ENCODE assay signal across 32 mouse cellular contexts in the genomic region with DNA sequence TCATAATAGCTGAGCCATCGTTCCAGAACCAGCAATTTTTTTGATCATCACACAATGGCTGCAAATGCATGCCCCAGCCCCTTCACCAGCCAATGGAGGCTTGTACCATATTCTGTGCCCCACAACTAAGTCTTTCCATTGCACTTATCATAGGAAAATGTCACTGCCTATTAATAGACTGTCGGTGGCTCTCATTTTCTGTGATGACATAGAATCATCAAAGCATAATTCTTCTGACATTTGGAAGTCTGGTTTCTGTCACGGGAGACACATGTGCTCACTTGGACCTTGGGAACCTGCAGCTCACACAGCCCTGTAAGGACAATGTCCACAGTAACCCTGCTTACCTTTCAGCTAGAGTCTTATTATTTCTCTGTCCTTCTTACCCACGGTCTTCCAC. TPM values are rescaled to one million over a fixed set of nuclear protein-coding genes. Genes with fewer than 3 reads are reported as not detected.
A peak's percentile ranks its signal among the peaks of the same experiment; 100 is the strongest.
DNase-seq lines count a peak whose midpoint lies in the region; ATAC-seq and TF ChIP-seq lines count a peak whose summit lies in the region.
"Had no signal": no experiment of that assay in that cellular context is flagged by ENCODE, and none has a peak within 500 bp of the region (broad histone marks: within the 10 kb centered on the region; RNA-seq: fewer than 3 reads in every experiment).

No protein-coding gene starts in this region.

- no peak for DNase-seq in forebrain, postnatal 0 days
- DNase-seq in heart, adult 11 months, result no peak
- DNase-seq in kidney, adult 2 months, result peak; percentile 17
- DNase-seq in kidney, postnatal 4 days, result no peak
- DNase-seq in right cerebral cortex, postnatal 14 days, result peak; percentile 4
- DNase-seq in right cerebral cortex, postnatal 25 days, result no peak
- DNase-seq: adrenal gland, adult 2 months; adrenal gland, postnatal 36 days; cerebellum, adult 8-10 months; cerebellum, postnatal 25 days; left cerebral cortex, postnatal 4 days; liver, postnatal 0 days; lung, postnatal 36 days; right cerebral cortex, postnatal 4 days; thymus, adult 18-20 months; thymus, postnatal 25 days had no signal

- no peaks in the 10 kb centered on the region for H3K36me3 ChIP-seq in forebrain, postnatal 0 days (ENCODE audit: insufficient read depth)
- no peaks in the 10 kb centered on the region for H3K36me3 ChIP-seq in forebrain, embryonic 16.5 days (ENCODE audit: control insufficient read depth, insufficient read depth)
- no peaks in the 10 kb centered on the region for H3K36me3 ChIP-seq in heart, embryonic 15.5 days
- no peaks in the 10 kb centered on the region for H3K36me3 ChIP-seq in kidney, adult 2 months (ENCODE audit: control insufficient read depth, insufficient read depth, low read length)
- H3K36me3 ChIP-seq: liver, embryonic 12.5 days had no signal

- no peak overlapping the region for H3K4me2 ChIP-seq in forebrain, postnatal 0 days (ENCODE audit: low read depth)
- no peak overlapping the region for H3K4me2 ChIP-seq in forebrain, embryonic 16.5 days (ENCODE audit: low read length)
- no peak overlapping the region for H3K4me2 ChIP-seq in heart, embryonic 15.5 days
- H3K4me2 ChIP-seq: forebrain, embryonic 13.5 days; hindbrain, embryonic 14.5 days; liver, embryonic 12.5 days; midbrain, embryonic 11.5 days had no signal

- no peaks in the 10 kb centered on the region for H3K4me1 ChIP-seq in forebrain, postnatal 0 days (ENCODE audit: insufficient read depth)
- H3K4me1 ChIP-seq in forebrain, embryonic 16.5 days (replicated peaks; ENCODE audit: control insufficient read depth, insufficient read depth, low read length), result no peaks in the 10 kb centered on the region
- 0 out of 2 replicates have a peak, but pooled peaks cover 4% of the 10 kb centered on the region for H3K4me1 ChIP-seq in heart, embryonic 15.5 days (replicated peaks)
- no peaks in the 10 kb centered on the region for H3K4me1 ChIP-seq in kidney, adult 2 months (ENCODE audit: control insufficient read depth, insufficient read depth, low read length)
- H3K4me1 ChIP-seq: forebrain, embryonic 13.5 days; liver, embryonic 12.5 days had no signal

- WGBS in forebrain, postnatal 0 days, result 79% methylated on average over 4 of the region's 4 CpGs
- WGBS in forebrain, embryonic 16.5 days, result 86% methylated on average over 4 of the region's 4 CpGs
- 47% methylated on average over 4 of the region's 4 CpGs for WGBS in heart, embryonic 15.5 days
- 78% methylated on average over 4 of the region's 4 CpGs for WGBS in kidney, adult 2 months

- H3K27me3 ChIP-seq in forebrain, postnatal 0 days (ENCODE audit: insufficient read depth, low read length), result no peaks in the 10 kb centered on the region
- no peaks in the 10 kb centered on the region for H3K27me3 ChIP-seq in forebrain, embryonic 16.5 days (replicated peaks; ENCODE audit: control insufficient read depth, insufficient read depth, low read length)
- H3K27me3 ChIP-seq in heart, embryonic 15.5 days, result no peaks in the 10 kb centered on the region
- H3K27me3 ChIP-seq in kidney, adult 2 months (replicated peaks; ENCODE audit: control insufficient read depth, insufficient read depth, low read length), result no peaks in the 10 kb centered on the region
- H3K27me3 ChIP-seq: CH12.LX; forebrain, embryonic 13.5 days; liver, embryonic 12.5 days had no signal

- no peak overlapping the region for H3K9ac ChIP-seq in forebrain, postnatal 0 days
- H3K9ac ChIP-seq in forebrain, embryonic 16.5 days (replicated peaks; ENCODE audit: low read depth, low read length), result no peak overlapping the region
- no peak overlapping the region for H3K9ac ChIP-seq in heart, embryonic 15.5 days
- H3K9ac ChIP-seq: forebrain, embryonic 13.5 days; hindbrain, embryonic 14.5 days; liver, embryonic 12.5 days; liver, postnatal 0 days had no signal

- TF ChIP-seq POLR2A in kidney, adult 2 months (IDR thresholded peaks at IDR 0.05; ENCODE audit: low read depth, low read length), result no peak

- H3K9me3 ChIP-seq in forebrain, postnatal 0 days (ENCODE audit: low read length), result no peaks in the 10 kb centered on the region
- H3K9me3 ChIP-seq in forebrain, embryonic 16.5 days (ENCODE audit: control insufficient read depth, low read length), result no peaks in the 10 kb centered on the region
- H3K9me3 ChIP-seq in heart, embryonic 15.5 days (replicated peaks), result no peaks in the 10 kb centered on the region
- H3K9me3 ChIP-seq: forebrain, embryonic 13.5 days; liver, embryonic 12.5 days had no signal

- H3K4me3 ChIP-seq in forebrain, postnatal 0 days (ENCODE audit: low read depth, low read length), result no peak overlapping the region
- no peak overlapping the region for H3K4me3 ChIP-seq in forebrain, embryonic 16.5 days (replicated peaks; ENCODE audit: low read length)
- no peak overlapping the region for H3K4me3 ChIP-seq in heart, embryonic 15.5 days
- no peak overlapping the region for H3K4me3 ChIP-seq in kidney, adult 2 months (ENCODE audit: insufficient read depth, low read depth, low read length)
- H3K4me3 ChIP-seq: forebrain, embryonic 13.5 days; liver, embryonic 12.5 days had no signal

- ATAC-seq in forebrain, postnatal 0 days, result peak; percentile 29; the same call in 1 of the 2 replicates
- no peak for ATAC-seq in forebrain, embryonic 16.5 days
- peak; percentile 55; the same call in 1 of the 2 replicates for ATAC-seq in heart, embryonic 15.5 days (replicated peaks; ENCODE audit: insufficient number of reproducible peaks, insufficient read depth, low FRiP score, low read depth)
- ATAC-seq: activated CD4-positive, CD25-positive, alpha-beta regulatory T cell, adult 4 months; forebrain, embryonic 13.5 days; intestine, postnatal 0 days; liver, embryonic 12.5 days; liver, postnatal 0 days; midbrain, embryonic 16.5 days had no signal

- no peak for TF ChIP-seq CTCF in forebrain, postnatal 0 days (IDR thresholded peaks at IDR 0.05; ENCODE audit: low read depth)
- no peak for TF ChIP-seq CTCF in kidney, adult 2 months (conservative IDR thresholded peaks at IDR 0.05; ENCODE audit: insufficient read depth, insufficient read length, low read depth, low read length)

- H3K27ac ChIP-seq in forebrain, postnatal 0 days (ENCODE audit: low read depth, low read length), result peak overlapping the region; percentile 72
- no peak overlapping the region for H3K27ac ChIP-seq in forebrain, embryonic 16.5 days (ENCODE audit: low read length)
- H3K27ac ChIP-seq in heart, embryonic 15.5 days, result no peak overlapping the region; the same call in 1 of the 2 replicates
- no peak overlapping the region for H3K27ac ChIP-seq in kidney, adult 2 months (ENCODE audit: insufficient read depth, low read depth, low read length)
- H3K27ac ChIP-seq: forebrain, embryonic 13.5 days; hindbrain, embryonic 14.5 days; kidney, postnatal 0 days; liver, embryonic 12.5 days; stomach, postnatal 0 days had no signal

RNA-seq across cellular contexts. Expression of gene Wdr17, which starts 0.4 kb away (rescaled TPM):
- 24.3 and 30.4 TPM in 2 replicates for total RNA-seq in forebrain, postnatal 0 days (2014; rRNA removed)
- polyA plus RNA-seq in forebrain, postnatal 0 days (2015; fragmentation: Nextera tagmentation; extraction: Ambion mirVana), result 17.8 and 18.1 TPM in 2 replicates
- 15.9 and 19.2 TPM in 2 replicates for polyA plus RNA-seq in forebrain, embryonic 16.5 days (2015; fragmentation: Nextera tagmentation; extraction: Ambion mirVana)
- polyA plus RNA-seq in heart, embryonic 15.5 days (2015; fragmentation: Nextera tagmentation; extraction: Ambion mirVana), result 0.31 and 0.33 TPM in 2 replicates
- 0.22 and 0.68 TPM in 2 replicates for polyA plus RNA-seq in kidney, adult 2 months (2012; rRNA removed)
- total RNA-seq: megakaryocyte, adult 5-6 weeks; neutrophil, adult 5-6 weeks had no signal
- polyA plus RNA-seq: adrenal gland, adult 2 months; C2C12; liver, embryonic 12.5 days; liver, postnatal 0 days; spleen, adult 2 months had no signal

Comparison
In these comparisons a context has a peak if more than half of its experiments do, and no peak if none do; other contexts are left out.
1. DNase-seq: peak in kidney, adult 2 months (single experiment) and right cerebral cortex, postnatal 14 days (single experiment); none in forebrain, postnatal 0 days (single experiment), heart, adult 11 months (single experiment), kidney, postnatal 4 days (0 of 2) and right cerebral cortex, postnatal 25 days (single experiment).
2. RNA of gene Wdr17, which starts 0.4 kb away (polyA plus RNA-seq): 15.9 to 19.2 TPM in forebrain, embryonic 16.5 days and 17.8 to 18.1 TPM in forebrain, postnatal 0 days; 0.31 to 0.33 TPM in heart, embryonic 15.5 days and 0.22 to 0.68 TPM in kidney, adult 2 months; every median in the first group is over 10 times any median in the second.